Mouse (Mus musculus): ENCODE measurements around the gene Spic.

- no peak for TF ChIP-seq CTCF (IDR thresholded peaks at IDR 0.05; ENCODE audit: extremely low read depth, insufficient read depth, insufficient read length, insufficient replicate concordance)
- TF ChIP-seq POLR2A (IDR thresholded peaks at IDR 0.05; ENCODE audit: low read depth, low read length): no peak
Observed at GRCm38 (mm10) chr10:88719618-88720017, 34.8 kb upstream of the Spic start.

Data from spleen, adult 2 months (tissue).